8 mouse cellular contexts compared by ENCODE assay signal in the genomic region with DNA sequence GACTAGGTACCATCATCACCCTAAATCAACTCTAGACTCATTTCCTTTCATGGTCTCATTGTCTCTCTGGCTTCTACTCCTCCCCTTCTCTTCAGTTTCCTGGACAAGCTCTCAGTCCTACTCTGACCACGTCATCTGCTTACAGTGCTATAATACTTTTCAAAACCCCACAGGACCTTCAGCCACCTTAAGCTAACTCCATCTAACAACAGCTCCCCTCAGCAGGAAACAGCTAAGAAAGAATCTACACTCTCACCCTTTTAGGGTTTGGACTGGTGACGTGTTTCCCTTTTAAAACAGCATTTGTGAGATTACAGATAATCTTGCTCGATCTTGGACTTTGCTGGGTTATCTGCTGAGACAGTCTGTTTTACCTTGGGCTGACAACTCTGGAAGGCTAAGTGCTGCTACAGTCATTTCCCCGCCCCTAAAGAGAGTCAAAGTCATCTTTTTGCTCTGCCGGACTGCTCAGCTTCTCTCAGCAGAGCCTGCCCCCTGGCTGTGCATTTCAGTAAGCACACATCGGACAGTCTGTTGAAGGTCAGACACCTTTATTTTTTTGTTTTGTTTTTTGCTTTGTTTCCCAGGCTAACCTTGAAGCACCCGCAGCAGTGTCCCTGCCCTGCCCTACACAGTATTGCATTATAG. TPM values are rescaled to one million over a fixed set of nuclear protein-coding genes. Genes with fewer than 3 reads are reported as not detected.
DNase-seq lines count a peak whose midpoint lies in the region; ATAC-seq and TF ChIP-seq lines count a peak whose summit lies in the region.

No protein-coding gene starts in this region.

- H3K4me3 ChIP-seq in cerebellum, adult 2 months (replicated peaks; ENCODE audit: insufficient read depth, low read depth, low read length), result no peak overlapping the region
- H3K4me3 ChIP-seq in erythroblast, embryonic 14.5 days (replicated peaks), result peak overlapping the region; percentile 8
- no peak overlapping the region for H3K4me3 ChIP-seq in small intestine, adult 2 months (ENCODE audit: low read depth, low read length)

- H3K9me3 ChIP-seq in erythroblast, embryonic 14.5 days (ENCODE audit: control insufficient read depth, low read length), result no peaks in the 10 kb centered on the region

- no peaks in the 10 kb centered on the region for H3K4me1 ChIP-seq in cerebellum, adult 2 months (ENCODE audit: control insufficient read depth, insufficient read depth, low read length)
- peaks cover 61% of the 10 kb centered on the region for H3K4me1 ChIP-seq in erythroblast, embryonic 14.5 days (ENCODE audit: control insufficient read depth)
- peaks cover 6% of the 10 kb centered on the region; the same call in 1 of the 2 replicates for H3K4me1 ChIP-seq in small intestine, adult 2 months (ENCODE audit: control insufficient read depth, insufficient read depth, insufficient read length, low read length)

- H3K36me3 ChIP-seq in erythroblast, embryonic 14.5 days (ENCODE audit: control insufficient read depth), result peaks cover 28% of the 10 kb centered on the region
- peaks cover 8% of the 10 kb centered on the region for H3K36me3 ChIP-seq in small intestine, adult 2 months (ENCODE audit: control insufficient read depth, insufficient read depth, low read length)

- no peak for TF ChIP-seq POLR2A in cerebellum, adult 2 months (IDR thresholded peaks at IDR 0.05; ENCODE audit: borderline replicate concordance, insufficient read depth, low read length)
- TF ChIP-seq POLR2A in small intestine, adult 2 months (IDR thresholded peaks at IDR 0.05; ENCODE audit: low read depth, low read length), result no peak

- H3K27ac ChIP-seq in cerebellum, adult 2 months (ENCODE audit: insufficient read depth, low read length), result no peak overlapping the region
- H3K27ac ChIP-seq in small intestine, adult 2 months (ENCODE audit: insufficient read depth, low read depth, low read length), result peak overlapping the region; percentile 63

- no peaks in the 10 kb centered on the region for H3K27me3 ChIP-seq in cerebellum, adult 2 months (ENCODE audit: control insufficient read depth, insufficient read depth, low read length)
- H3K27me3 ChIP-seq in erythroblast, embryonic 14.5 days (ENCODE audit: control insufficient read depth), result no peaks in the 10 kb centered on the region
- no peaks in the 10 kb centered on the region for H3K27me3 ChIP-seq in small intestine, adult 2 months (ENCODE audit: control insufficient read depth, insufficient read depth, low read length)

- intact Hi-C loops in heart, postnatal 10 days (cut with DNase I), result loop anchor here (2.0 to 10.0 kb wide), 5 partner anchors 43 to 292 kb away; a partner anchor contains a TSS

- TF ChIP-seq CTCF in cerebellum, adult 2 months (IDR thresholded peaks at IDR 0.05; ENCODE audit: borderline replicate concordance, insufficient read depth, low read depth, low read length), result peak; percentile 61
- TF ChIP-seq CTCF in small intestine, adult 2 months (IDR thresholded peaks at IDR 0.05; ENCODE audit: extremely low read depth, insufficient read length, insufficient replicate concordance, low read depth, low read length), result peak; percentile 89

- ATAC-seq in cerebellum, adult (ENCODE audit: insufficient number of reproducible peaks, low FRiP score, low TSS enrichment), result no peak
- peak; percentile 97 for ATAC-seq in megakaryocyte, adult 5-6 weeks (ENCODE audit: poor library complexity, severe bottlenecking)

- WGBS in cerebellum, adult 2 months, result 29% methylated on average over 7 of the region's 7 CpGs
- 5% methylated on average over 7 of the region's 7 CpGs for WGBS in small intestine, adult 2 months

- DNase-seq in cerebellum, adult 2 months, result peak; percentile 31 to 32
- DNase-seq in adrenal gland, adult 8-10 months, result peak; percentile 60
- DNase-seq in heart, postnatal 10 days, result peak; percentile 82 to 83
- DNase-seq in kidney, postnatal 36 days, result peak; percentile 89 to 91

RNA-seq across cellular contexts. Expression of a gene that starts 8.5 kb away (rescaled TPM):
- 35.6 and 36.7 TPM in 2 replicates for polyA plus RNA-seq in cerebellum, adult 2 months (2012; rRNA removed)
- 10 to 100 TPM; 49.0 to 61.9 (median 53.7) TPM for total RNA-seq in adrenal gland, adult 8-10 months (2022)
- polyA plus RNA-seq in erythroblast, embryonic 14.5 days (2012), result 2.3 and 3.0 TPM in 2 replicates
- 10 to 100 TPM; 35.5 to 36.0 TPM for total RNA-seq in heart, postnatal 10 days (2021)
- total RNA-seq in megakaryocyte, adult 5-6 weeks (2015), result 60.1 and 74.2 TPM in 2 replicates
- total RNA-seq in megakaryocyte, adult 5-6 weeks (2017), result 42.9 and 51.0 TPM in 2 replicates
- polyA plus RNA-seq in small intestine, adult 2 months (2012; rRNA removed), result 6.6 and 11.1 TPM in 2 replicates

RNA-seq across cellular contexts. Expression of a gene that starts 19.9 kb away (rescaled TPM):
- polyA plus RNA-seq in cerebellum, adult 2 months (2012; rRNA removed), result 11.6 and 12.6 TPM in 2 replicates
- 10 to 100 TPM; 45.2 to 50.0 (median 46.1) TPM for total RNA-seq in adrenal gland, adult 8-10 months (2022)
- 3.2 and 4.8 TPM in 2 replicates for polyA plus RNA-seq in erythroblast, embryonic 14.5 days (2012)
- total RNA-seq in heart, postnatal 10 days (2021), result 10 to 100 TPM; 39.6 to 44.6 TPM
- 17.3 and 20.8 TPM in 2 replicates for total RNA-seq in megakaryocyte, adult 5-6 weeks (2015)
- total RNA-seq in megakaryocyte, adult 5-6 weeks (2017), result 14.4 and 14.8 TPM in 2 replicates
- 49.8 and 80.8 TPM in 2 replicates for polyA plus RNA-seq in small intestine, adult 2 months (2012; rRNA removed)

RNA-seq across cellular contexts. Expression of a gene that starts 46.9 kb away (rescaled TPM):
- 43.7 and 44.7 TPM in 2 replicates for polyA plus RNA-seq in cerebellum, adult 2 months (2012; rRNA removed)
- total RNA-seq in adrenal gland, adult 8-10 months (2022), result 10 to 100 TPM; 24.4 to 29.0 (median 26.6) TPM
- 3.0 and 3.9 TPM in 2 replicates for polyA plus RNA-seq in erythroblast, embryonic 14.5 days (2012)
- total RNA-seq in heart, postnatal 10 days (2021), result 10 to 100 TPM; 39.4 to 44.0 TPM
- 13.6 and 14.0 TPM in 2 replicates for total RNA-seq in megakaryocyte, adult 5-6 weeks (2015)
- 8.4 and 13.5 TPM in 2 replicates for total RNA-seq in megakaryocyte, adult 5-6 weeks (2017)
- polyA plus RNA-seq in small intestine, adult 2 months (2012; rRNA removed), result 37.1 and 90.0 TPM in 2 replicates

Comparison
In these comparisons a context has a peak if more than half of its experiments do, and no peak if none do; other contexts are left out.
1. DNase-seq: peak in every context shown above with its lines; median percentile 90 in kidney, postnatal 36 days; 82 in heart, postnatal 10 days; 60 in adrenal gland, adult 8-10 months; 32 in cerebellum, adult 2 months.